Mouse (Mus musculus): ENCODE results near the gene Hoxd13.

Hoxd13 gene

DNA sequence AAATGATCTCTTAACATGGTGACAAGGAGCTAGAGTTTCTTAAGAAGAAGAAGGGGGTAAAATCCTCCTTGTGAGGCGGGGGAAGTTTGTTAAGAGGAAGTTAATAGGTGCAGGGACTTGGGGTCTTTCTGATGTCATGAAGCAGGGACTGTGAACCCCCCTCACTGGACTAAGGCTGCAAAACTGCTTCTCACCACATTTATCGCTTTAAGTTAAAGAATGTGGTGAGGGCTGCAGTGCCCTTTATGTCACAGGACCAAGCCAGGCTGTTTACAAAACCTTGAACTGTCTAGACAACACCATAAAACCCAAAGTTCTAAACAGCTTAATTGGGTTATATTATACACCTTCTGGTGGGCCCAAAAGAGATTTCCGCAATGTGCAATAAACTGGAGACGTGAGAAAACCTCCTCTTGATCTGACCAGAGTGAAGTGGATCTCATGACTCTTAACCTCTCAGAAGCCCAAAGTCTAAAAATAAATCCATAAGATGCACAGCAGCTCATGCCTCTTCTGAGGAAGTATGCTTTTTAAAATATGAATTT lies 17.0 kb downstream of the Hoxd13 start:
- ChIA-PET POLR2A (interaction anchor here in 3 of 4 experiments (0.6 to 1.4 kb wide), 6 partner anchors 21 to 1415 kb away, joined by 3 to 4 read pairs (median 3); no protein-coding TSS in a partner anchor), CTCF (interaction anchor here in 2 of 4 experiments (0.6 to 0.7 kb wide), 2 partner anchors 20 to 621 kb away, joined by 3 to 4 read pairs; no protein-coding TSS in a partner anchor)

GRCm38 (mm10) chr2:74686301-74686987 lies 18.3 kb downstream of the Hoxd13 start:
- ChIA-PET POLR2A (interaction anchor here in 2 of 4 experiments (0.7 to 1.4 kb wide), 3 partner anchors 14 to 57 kb away, joined by 3 to 6 read pairs (median 3); no protein-coding TSS in a partner anchor), CTCF (interaction anchor here (0.6 to 1.2 kb wide), 17 partner anchors 8 to 1171 kb away, joined by 3 to 10 read pairs (median 4); partner anchors contain the start of gene Hoxd9 (in 1 of the 4))

- CTCF ChIA-PET, result interaction anchor here (0.6 to 1.2 kb wide), 8 partner anchors 9 to 879 kb away, joined by 3 to 10 read pairs (median 4); no protein-coding TSS in a partner anchor
Measured at GRCm38 (mm10) chr2:74686988-74687697, 19.0 kb downstream of the Hoxd13 start.

GRCm38 (mm10) chr2:74687698-74688555 lies 19.8 kb downstream of the Hoxd13 start:
- POLR2A ChIA-PET, result interaction anchor here in 1 of 4 experiments (0.5 to 1.1 kb wide), 3 partner anchors 12 to 180 kb away, joined by 4 to 5 read pairs (median 4); no protein-coding TSS in a partner anchor
- CTCF ChIA-PET, result interaction anchor here in 1 of 4 experiments (1.2 kb wide), 1 partner anchor 15 kb away, joined by 3 read pairs; no protein-coding TSS in a partner anchor

More at GRCm38 (mm10) chr2:74686988-74687697, 19.0 kb downstream of the Hoxd13 start:
- POLR2A ChIA-PET, result interaction anchor here in 1 of 4 experiments (1.1 kb wide), 1 partner anchor 19 kb away, joined by 5 read pairs; no protein-coding TSS in a partner anchor

DNA sequence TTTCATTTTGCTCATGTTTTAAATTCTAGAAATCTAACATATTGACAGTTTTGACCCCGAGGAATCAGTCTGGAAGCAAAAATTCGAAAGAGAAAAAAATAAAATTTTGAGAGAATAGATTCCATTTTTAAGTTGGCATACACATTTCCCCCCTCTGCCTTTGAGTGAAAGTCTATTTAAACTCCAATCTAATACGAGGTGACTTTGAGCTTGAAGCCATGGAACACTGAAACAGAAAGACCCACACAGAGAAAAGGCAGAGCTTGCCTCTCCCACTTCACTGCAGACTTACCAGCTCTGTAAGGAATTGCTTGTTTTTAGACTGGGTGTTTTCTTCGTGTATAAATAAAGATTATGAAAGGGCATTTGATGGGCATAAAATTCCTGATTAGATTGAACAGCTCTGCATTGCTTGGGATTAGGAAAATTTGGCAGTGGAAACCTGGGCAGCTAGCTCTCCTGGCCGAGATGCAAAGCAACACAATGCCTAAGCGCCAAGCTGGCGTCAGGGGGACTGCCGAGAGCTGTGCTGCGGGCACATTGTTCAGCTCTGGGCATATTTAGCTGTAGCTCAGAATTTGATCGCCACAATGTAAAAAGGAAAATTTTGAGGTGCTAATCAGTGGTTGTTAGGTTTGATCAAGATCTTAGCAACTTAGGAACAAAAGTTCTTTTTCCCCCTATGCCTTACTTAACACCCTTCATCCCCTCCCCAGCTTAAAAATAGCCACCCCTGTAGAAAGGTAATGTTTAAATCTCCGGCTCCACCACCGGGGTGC lies 20.9 kb downstream of the Hoxd13 start:
- ChIA-PET CTCF (interaction anchor here in 3 of 4 experiments (0.6 to 2.7 kb wide), 6 partner anchors 10 to 462 kb away, joined by 3 to 9 read pairs (median 3); partner anchors contain the start of genes Hoxd11 (in 1 of the 3), Hoxd3 (in 1 of the 3) and Hoxd4 (in 1 of the 3)), POLR2A (interaction anchor here in 2 of 4 experiments (0.5 to 1.8 kb wide), 8 partner anchors 11 to 45 kb away, joined by 3 to 6 read pairs (median 4); no protein-coding TSS in a partner anchor)

GRCm38 (mm10) chr2:74689574-74690337 lies 21.6 kb downstream of the Hoxd13 start:
- POLR2A ChIA-PET, result interaction anchor here in 2 of 4 experiments (0.6 to 1.8 kb wide), 10 partner anchors 10 to 912 kb away, joined by 3 to 5 read pairs (median 3); partner anchors contain the start of genes Hoxd11 (in 1 of the 2) and Hoxd13 (in 1 of the 2)
- CTCF ChIA-PET, result interaction anchor here (0.6 to 2.7 kb wide), 8 partner anchors 11 to 461 kb away, joined by 3 to 9 read pairs (median 3); partner anchors contain the start of genes Hoxd11 (in 1 of the 4), Hoxd3 (in 1 of the 4) and Hoxd4 (in 1 of the 4)

DNA sequence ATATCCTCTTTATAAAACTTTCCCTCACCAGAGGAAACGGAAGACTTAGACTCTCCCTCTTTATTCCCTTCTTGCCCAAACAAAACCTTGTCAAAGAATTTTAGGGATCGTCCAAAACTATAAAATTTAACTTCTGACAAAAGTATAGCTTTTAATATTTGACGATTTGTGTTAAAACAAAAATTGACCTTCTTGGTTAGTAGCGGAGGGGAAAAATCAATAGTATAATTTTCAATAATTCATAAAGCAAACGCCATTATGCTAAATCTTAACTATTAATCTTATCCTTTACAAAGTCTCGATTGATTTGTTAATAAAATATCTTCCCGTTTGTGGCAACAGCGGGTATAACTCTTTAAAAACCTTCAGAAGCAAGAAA lies 22.2 kb downstream of the Hoxd13 start:
- POLR2A ChIA-PET, result interaction anchor here (0.6 to 1.8 kb wide), 9 partner anchors 9 to 912 kb away, joined by 3 to 5 read pairs (median 3); partner anchors contain the start of genes Hoxd11 (in 1 of the 4) and Hoxd13 (in 1 of the 4)
- CTCF ChIA-PET, result interaction anchor here (0.6 to 2.7 kb wide), 8 partner anchors 10 to 460 kb away, joined by 3 to 8 read pairs (median 3); partner anchors contain the start of gene Hoxd11 (in 1 of the 4)

DNA sequence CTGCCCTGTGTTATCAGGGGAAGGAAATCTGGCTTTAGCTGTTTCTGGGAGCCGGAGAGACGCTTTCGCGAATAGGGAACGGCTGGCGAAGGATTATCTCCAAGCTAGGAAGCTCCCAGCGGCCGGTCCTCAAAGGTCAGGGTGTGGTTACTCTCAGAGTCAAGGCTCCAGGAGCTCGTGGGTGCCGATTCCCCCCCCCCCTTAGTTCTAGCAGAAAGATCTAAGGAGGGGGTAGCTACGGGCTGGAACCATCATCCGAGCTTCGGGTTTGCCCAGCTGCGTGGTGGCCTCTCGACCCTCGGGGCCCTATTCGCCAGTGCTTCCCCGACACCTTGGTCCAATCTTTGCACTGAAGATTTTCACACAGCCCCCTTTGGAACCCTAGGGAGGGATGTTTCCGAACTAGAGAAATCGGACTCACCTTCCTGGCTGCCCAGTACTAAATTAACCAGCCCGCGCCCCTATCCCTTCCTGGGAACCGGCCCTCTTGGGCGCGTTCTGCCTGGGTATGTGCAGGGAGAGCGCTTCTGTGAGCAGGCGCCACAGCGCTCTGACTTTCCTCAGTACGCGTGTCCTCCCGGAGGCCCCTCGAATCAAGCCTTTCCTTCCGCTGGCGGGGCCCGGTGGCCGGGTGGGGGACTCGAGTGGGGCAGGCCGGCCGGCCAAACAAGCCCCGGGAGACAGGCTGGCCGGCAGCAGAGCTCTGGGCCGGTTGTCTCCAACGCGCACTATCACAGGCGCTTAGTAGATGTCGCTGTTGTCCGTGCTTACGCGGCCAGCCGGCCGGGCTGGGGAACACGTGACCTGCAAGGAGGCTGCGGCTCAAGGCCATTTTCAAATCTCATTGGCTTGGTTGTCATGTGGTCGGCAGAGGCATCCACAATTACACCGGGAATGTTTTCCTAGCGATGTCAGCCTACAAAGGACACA lies 23.2 kb downstream of the Hoxd13 start, which contains the start of gene Hoxd10:
Hoxd10 (plus strand) TSS at position 903 of the 930 bp plus-strand sequence.
- CTCF ChIA-PET, result interaction anchor here in 3 of 4 experiments (0.6 to 2.7 kb wide), 15 partner anchors 9 to 1648 kb away, joined by 3 to 8 read pairs (median 3); partner anchors contain the start of gene Hoxd11 (in 1 of the 3)
- POLR2A ChIA-PET, result interaction anchor here (0.5 to 1.4 kb wide), 9 partner anchors 10 to 929 kb away, joined by 3 to 6 read pairs (median 3); partner anchors contain the start of gene Hoxd11 (in 1 of the 4)

DNA sequence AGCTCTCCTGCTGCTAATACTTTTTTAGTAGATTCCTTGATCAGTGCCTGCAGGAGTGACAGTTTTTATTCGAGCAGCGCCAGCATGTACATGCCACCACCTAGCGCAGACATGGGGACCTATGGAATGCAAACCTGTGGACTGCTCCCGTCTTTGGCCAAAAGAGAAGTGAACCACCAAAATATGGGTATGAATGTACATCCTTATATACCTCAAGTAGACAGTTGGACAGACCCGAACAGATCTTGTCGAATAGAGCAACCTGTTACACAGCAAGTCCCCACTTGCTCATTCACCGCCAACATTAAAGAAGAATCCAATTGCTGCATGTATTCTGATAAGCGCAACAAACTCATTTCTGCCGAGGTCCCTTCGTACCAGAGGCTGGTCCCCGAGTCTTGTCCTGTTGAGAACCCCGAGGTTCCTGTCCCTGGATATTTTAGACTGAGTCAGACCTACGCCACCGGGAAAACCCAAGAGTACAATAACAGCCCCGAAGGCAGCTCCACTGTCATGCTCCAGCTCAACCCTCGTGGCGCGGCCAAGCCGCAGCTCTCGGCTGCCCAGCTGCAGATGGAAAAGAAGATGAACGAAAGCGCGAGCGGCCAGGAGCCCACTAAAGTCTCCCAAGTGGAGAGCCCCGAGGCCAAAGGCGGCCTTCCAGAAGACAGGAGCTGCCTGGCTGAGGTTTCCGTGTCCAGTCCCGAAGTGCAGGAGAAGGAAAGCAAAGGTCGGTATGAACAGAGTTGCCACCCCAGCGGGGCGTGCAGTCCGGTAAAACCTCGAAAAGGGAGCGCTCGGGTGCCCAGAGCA lies 24.1 kb downstream of the Hoxd13 start:
- ChIA-PET CTCF (interaction anchor here in 3 of 4 experiments (1.0 to 2.7 kb wide), 12 partner anchors 8 to 459 kb away, joined by 3 to 8 read pairs (median 3); no protein-coding TSS in a partner anchor), POLR2A (interaction anchor here in 3 of 4 experiments (0.6 to 1.8 kb wide), 9 partner anchors 9 to 1012 kb away, joined by 3 to 4 read pairs (median 3); partner anchors contain the start of genes Hoxd11 (in 1 of the 3) and Nfe2l2 (in 1 of the 3))

DNA sequence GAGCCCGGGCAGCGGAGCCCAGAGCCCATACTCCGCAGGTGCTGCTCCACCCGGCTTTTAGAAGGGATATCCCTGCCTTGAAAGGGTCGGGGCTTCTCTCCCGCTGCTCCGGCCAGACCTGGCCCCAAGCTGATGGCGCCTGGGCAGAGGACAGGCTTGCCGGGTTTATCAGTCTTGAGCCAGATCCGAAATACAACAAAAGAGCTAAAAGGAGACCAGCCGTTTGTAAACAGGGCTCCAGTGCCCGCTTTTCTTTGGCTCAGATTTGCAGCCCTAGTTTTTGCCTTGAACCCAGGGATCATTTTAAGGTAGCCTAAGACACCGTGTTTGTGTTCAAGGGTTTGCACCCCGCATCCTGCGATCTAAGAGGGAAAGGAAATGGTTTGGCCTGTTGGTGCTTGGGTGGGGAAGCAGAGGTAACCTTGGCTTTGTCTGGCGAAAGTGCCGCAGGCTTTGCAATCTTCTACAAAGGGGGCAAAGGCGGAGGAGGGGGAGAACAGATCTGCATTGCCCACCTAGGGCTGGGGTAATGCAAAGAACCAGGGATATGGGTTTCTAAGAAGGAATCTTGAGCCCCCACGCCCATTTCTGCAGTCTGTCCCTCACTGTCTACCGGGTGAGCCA lies 24.8 kb downstream of the Hoxd13 start:
- CTCF ChIA-PET, result interaction anchor here (0.6 to 1.8 kb wide), 7 partner anchors 9 to 444 kb away, joined by 3 to 6 read pairs (median 3); no protein-coding TSS in a partner anchor
- POLR2A ChIA-PET, result interaction anchor here in 2 of 4 experiments (0.6 to 1.8 kb wide), 5 partner anchors 12 to 1011 kb away, joined by 3 to 4 read pairs (median 4); partner anchors contain the start of genes Hoxd11 (in 1 of the 2) and Nfe2l2 (in 1 of the 2)

DNA sequence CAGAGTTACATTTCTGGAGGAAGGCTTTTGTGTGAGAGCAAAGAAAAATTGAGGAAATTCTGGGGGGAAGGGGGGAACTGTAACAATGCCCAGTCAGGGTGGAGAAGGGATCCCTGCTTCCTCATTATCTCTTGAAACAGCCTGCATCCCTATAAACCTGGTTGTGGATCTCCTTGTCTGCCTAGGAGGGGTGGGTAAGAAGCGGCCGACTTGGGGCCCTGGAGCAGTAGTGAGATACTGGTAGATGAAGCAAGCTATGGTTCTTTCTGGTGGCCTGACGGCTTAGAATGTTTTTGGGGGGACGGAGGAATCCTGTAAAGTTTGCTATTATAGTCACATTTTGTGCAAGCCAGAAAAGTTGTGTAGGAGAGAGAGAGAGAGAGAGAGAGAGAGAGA lies 25.3 kb downstream of the Hoxd13 start:
- ChIA-PET CTCF (interaction anchor here (0.6 to 1.8 kb wide), 6 partner anchors 9 to 444 kb away, joined by 3 to 6 read pairs (median 3); no protein-coding TSS in a partner anchor), POLR2A (interaction anchor here in 1 of 4 experiments (1.0 to 1.8 kb wide), 3 partner anchors 12 to 14 kb away, joined by 3 to 4 read pairs (median 4); partner anchors contain the start of gene Hoxd11)

- POLR2A ChIA-PET, result no interaction called here
- CTCF ChIA-PET, result no interaction called here
Measured at GRCm38 (mm10) chr2:74694066-74694465, 26.0 kb downstream of the Hoxd13 start.

DNA sequence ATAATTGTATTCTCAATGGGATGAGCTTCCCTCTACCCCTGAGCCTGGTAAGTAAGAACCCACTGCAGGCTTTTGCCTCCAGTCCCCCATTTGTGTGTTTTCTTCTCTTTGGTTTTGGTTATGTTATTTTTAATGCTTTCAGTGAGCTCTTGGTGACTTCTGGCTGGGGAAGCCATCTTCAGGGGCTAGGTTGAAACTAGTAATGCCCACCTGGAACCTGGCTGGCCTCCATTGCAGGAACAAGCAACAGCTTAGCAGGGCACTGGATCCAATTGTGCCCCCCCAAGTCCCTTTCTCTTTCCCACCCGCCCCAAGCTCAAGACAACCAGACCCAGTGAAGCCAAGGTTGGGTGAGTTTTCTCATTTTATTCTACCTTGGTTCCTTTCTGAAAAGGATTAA lies 27.3 kb downstream of the Hoxd13 start:
- CTCF ChIA-PET, result interaction anchor here in 2 of 4 experiments (0.6 to 0.7 kb wide), 2 partner anchors 8 to 68 kb away, joined by 3 to 4 read pairs; no protein-coding TSS in a partner anchor
- POLR2A ChIA-PET, result interaction anchor here in 1 of 4 experiments (0.6 to 0.9 kb wide), 3 partner anchors 20 to 184 kb away, joined by 4 to 5 read pairs (median 4); no protein-coding TSS in a partner anchor
